Mouse (Mus musculus): ENCODE measurements at regions not wholly inside any gene's neighbourhood (a gene's known extent, or its start where the extent isn't known, plus 50 kb on each side); places are given as distances from the start of the nearest gene placed in this dataset.
A peak's percentile ranks its signal among the peaks of the same experiment; 100 is the strongest.
"Not testable (repeated sequence)": the region's sequence is repeated elsewhere in the genome, so short reads cannot be mapped to it uniquely, and the experiment has no call there.

DNA sequence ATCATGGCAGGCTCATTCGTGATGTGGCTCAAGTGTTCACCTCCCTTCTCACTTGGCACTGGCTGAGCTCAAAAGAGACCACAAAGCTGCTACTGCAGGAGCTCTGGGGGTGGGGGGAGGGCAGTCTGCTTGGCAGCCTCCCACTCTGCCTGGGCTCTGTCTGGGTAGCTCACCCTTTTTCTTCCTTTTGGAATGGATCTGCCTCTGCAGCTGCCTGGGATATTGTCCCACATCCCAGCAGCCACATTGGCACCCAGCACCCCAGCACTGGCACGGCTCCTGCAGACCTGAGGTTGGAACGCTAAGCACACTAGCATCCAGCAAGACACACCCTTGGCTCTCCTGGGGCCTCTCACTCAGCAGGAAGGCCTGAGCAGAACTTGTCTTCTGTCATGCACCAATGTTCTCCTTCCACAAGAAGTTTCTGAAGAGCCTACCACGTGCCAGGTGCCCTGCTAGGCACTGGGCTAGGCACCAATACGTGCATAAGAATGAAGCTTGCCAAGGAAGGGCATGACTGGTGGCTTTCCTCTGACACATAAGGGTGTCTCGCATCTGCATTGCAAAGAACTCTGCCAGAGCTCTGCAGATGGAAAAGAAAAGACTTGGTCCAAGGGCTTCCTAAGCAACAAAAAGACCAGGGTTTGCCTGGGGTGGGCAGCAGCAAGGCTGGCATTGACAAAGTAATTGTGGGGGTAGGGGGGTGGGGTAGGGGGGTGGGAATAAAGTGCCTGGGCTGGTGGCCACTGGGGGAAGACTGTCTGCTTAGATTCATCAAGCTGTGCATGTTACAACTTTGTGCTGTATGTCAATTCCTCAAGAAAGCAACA is 112.1 kb upstream of the Sipa1l1 start:
- not testable (repeated sequence) for DNase-seq (ENCODE audit: low spot score in 2 of 2)

DNA sequence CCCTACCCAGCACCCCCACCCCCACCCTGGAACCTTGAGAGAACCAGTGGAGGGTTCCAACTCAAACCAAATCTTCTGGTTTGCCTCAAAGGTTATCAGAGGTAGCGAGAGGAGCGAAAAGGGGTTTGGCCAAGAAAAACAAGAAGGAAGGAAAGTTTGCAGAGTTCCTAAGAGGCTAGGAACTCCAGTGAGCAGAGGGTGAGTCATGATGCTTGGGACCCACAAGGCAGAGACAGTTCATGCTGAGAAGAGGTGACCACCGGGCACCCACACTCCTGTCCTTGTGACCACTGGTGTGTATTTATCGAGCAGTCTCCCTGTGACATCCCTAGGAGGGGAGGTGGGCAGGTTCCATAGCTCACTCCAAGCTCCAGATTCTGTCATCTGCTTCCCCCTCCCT is 104.1 kb upstream of the Sipa1l1 start:
- DNase-seq (ENCODE audit: low spot score in 2 of 2): no peak

DNA sequence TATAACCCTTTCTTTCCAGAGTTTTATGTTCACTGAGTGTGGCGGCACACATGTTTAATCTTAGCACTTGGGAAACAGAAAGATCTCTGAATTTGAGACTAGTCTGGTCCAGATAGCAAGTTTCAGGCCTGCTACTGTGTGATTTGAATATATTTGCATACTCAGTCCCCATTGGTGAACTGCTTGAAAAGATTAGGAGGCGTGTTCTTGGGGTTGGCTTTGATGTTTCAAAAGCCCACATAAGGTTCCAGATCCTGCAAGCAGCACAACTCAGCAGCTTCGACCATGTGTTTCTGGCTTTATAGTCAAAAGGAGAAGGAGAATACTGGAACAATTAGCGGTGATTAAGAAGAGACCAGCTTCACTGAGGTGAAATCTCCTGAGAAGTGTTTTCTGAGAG is 102.3 kb upstream of the Sipa1l1 start:
- DNase-seq (ENCODE audit: low spot score in 2 of 2): no peak

DNA sequence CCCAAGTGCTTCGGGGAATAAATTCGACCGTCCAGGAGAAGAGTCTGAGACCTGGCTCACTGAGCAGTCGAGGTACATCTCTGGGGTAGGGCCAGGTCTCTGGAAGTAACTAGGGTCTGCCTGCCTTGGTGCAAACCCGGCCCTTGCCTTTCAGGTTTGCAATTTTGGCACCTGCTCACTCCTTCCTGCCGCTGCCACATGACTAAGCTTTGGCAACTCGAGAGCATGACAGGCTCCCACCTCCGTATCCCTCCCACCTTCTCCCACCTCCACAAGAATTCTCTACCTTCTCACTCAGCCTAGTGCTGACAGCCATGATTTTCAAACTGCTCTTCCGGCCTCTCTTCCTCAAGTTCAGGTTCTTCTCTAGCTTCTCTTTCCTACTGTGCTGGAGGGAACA is 99.5 kb upstream of the Sipa1l1 start:
- DNase-seq (ENCODE audit: low spot score in 2 of 2): no peak

DNA sequence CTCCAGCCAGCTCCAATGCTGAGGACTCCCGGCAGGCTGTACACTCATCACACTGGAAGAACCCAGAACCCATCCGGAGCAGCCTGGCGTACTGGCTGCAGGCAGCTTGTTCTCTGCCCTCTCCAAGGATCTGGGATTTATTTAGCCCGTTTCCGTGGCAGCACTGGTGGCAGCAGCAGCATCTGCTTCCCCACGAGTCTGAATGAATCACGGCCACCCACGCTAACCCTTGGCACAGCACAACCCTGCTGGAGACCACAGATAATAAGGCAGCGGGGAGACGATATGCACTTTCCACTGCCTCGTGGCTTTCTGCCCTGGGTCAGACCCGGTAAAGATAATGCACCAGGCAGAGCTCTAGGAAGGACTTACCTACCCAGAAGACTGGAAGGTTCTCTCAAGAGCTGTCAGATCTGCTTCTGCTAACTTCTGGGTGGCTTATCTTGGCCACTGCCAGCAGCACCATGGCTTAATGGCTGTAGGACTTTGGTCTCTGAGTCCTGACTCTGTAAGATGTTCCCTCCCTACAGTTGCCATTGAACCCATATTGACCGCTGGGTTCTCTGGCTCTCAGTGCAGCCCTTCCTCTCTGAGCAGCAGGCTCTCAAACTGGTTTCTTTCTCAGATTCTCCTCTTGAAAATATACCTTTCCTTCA is 96.2 kb upstream of the Sipa1l1 start:
- DNase-seq (ENCODE audit: low spot score in 2 of 2): no peak

DNA sequence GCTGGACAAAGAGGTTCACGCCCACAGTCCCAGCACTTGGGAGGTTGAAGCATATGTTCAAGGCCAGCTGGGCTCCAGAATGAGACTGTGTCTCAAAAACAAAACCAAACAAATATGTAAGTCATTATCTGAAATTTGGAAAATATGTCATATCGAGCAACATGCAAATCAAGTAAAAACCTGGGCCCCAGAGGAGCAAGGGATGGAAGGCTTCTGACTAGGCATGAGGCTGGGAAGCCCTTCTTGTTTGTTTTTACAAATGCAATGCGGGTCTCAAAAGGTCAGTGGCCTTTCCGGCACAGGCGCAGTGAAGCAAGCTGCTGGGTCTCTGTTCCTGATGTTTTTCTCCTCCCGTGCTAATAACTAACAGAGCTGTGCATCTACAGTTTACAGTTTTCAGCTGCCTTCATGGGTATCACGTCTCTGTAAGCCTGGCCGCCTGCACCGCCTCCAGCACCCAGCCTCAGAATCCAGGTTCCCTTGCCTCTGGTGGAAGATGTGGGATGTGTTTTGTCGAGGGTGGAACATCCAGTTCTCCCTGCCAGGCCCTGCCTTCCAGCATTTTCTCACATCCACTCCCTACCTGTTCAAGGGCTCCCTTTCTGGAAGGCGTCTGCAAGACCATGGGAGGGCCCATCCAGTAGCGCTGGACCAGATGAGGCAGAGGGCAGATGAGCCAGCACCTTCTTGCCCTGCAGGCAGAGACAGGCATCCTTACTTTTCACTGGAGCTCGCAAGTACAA is 93.5 kb upstream of the Sipa1l1 start:
- DNase-seq (ENCODE audit: low spot score in 2 of 2): no peak

DNA sequence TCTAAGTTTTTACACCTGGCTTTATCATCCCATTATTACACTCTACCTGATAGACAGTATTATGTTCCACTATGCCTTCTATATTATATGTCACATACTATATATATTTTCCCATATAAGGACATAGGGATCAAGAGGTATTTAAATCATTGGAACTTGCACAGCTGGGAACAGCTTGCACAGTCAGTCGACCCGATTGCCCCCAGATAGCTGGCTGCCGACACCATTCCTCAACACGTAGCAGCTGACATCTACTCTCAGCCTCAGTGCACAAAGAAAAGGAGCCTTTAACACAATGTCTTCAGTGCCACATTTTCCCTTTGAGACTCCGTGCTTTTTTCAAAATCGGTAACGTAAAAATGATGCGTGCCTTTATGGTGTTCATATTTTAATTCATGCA is 92.4 kb upstream of the Sipa1l1 start:
- DNase-seq (ENCODE audit: low spot score in 2 of 2): no peak

DNA sequence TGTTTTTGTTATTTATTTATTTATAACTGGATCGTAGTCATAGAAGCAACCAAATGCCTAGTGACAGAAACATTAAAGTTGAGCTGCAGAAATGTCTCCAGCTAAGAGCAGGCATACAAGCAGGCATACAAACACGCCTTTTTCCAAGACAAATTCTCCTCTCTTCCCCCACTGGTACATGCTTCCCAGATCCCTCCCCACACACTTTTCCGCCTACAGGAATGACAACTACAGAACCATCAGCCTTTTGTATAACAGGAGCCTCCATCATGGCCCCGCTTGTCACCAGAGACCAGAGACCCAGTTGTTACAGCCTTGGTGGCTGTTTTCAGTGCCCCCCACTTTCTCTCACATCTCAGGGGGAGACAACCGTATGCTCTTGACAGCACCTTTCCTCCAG is 91.2 kb upstream of the Sipa1l1 start:
- no peak for DNase-seq (ENCODE audit: low spot score in 2 of 2)

DNA sequence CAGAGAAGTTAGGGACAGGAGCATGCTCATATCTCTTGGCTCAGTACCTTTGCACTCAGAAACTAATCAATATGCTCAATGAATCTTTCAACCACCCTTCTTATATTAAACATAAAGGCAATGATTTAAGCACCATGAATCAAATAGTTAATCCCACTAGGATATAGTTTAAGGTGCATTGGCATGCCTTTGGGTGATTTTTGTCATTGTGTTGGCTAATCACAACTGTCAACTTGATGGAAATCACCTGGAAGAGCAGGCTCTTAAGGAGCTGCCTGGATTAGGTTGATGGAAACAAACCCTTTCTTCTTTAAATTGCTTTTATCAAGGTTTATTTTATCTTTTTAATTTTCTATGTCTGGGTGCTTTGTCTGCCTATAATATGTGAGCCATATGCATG is 90.4 kb upstream of the Sipa1l1 start:
- no peak for DNase-seq (ENCODE audit: low spot score in 2 of 2)

DNA sequence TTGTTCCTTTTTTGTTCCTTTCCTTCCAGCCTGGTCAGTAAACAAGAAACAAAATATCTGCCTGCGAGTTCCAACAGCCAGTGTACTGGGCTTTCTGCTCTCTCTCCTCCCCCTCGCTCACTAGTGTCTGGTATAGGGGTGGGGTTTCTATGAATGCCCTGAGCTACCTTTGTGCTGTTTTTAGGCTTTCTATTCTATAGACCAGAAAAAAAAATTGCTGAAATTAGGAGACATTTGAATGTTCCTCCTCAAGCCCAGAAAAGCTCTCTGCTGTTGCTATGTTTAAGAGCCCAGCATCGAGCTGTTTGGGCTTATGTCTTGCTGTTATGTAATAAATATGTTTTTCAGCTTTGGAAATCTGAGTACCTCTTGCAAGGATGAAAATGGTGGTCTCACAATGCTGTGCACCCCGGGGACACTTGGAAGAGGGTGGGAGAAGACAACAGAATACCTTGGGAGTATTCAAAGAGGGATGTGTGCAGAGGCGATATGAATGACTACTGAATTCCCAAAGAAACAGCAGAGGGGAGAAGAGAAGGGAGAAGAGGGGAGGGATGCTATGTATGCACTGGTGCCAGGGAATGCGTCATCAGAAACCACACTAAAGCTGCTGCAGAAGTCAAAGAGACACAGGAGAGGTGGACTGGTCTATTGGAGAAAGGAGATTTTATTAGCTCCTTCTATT is 88.8 kb upstream of the Sipa1l1 start:
- no peak for DNase-seq (ENCODE audit: low spot score in 2 of 2)

DNA sequence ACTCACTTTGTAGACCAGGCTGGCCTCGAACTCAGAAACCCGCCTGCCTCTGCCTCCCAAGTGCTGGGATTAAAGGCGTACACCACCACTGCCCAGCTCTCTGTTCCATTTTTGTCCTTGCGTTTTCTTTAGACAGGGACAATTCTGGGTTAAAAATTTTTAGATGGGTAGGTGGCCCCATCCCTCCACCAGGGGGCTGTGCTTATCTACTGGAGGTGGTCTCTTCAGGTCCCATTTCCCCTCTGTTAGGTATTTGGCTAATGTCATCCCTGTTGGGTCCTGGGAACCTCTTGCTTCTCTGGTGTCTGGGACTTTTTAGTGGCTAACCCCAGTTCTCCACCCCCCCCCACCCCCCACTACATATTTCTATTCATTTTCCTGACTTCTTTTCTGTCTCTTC is 86.5 kb upstream of the Sipa1l1 start:
- DNase-seq (ENCODE audit: low spot score in 2 of 2): not testable (repeated sequence)

DNA sequence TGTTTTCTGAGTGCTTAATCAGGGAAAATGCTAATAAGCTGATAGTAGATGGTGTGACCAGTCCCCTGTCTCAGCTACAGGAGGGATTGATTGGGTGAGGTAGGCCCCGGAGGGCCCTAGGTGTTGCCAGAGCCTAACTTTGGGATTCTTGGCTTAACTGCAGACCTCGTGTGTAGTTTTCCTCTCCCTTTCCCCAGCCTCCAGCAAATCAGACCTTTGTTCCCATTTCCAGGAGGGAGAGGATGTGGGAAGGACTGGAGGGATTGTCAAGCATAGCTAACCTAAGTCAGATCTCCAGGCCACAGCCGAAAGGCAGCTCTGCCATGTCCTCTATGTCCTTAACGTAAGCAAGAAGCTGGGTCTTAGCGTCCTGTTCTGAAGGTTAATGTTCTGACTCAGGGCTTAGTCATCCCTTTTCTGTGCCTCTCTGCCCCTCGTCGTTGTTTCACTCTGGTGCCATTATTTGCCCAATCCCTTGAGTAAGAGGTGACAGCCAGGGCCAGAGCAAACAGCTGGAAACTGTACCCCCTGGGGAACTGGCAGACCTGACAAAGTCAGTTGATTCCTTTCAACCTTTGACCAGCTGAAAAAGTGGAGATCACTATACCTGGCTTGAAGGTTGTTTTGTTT is 83.2 kb upstream of the Sipa1l1 start:
- DNase-seq (ENCODE audit: low spot score in 2 of 2): peak in 1 of 2 experiments; percentile 31

DNA sequence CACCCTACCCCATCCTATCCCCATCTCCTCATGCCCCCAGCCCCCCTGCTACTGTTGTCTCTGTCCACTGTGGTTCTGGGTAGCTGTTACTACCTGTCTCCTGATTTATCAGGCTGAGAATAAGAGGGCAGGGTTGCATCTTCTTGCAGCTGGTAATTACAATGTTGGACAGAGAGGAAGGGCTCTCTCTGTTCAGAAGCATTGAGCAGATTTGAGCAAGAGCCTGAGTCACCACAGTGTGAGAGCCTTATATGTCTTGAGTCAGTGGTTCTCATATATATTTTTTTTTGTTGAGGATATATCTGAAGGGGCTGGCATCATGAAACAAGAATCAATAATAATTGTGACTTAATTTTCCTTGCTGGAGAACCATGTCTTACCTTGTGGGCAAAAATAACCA is 82.7 kb upstream of the Sipa1l1 start:
- no peak for DNase-seq (ENCODE audit: low spot score in 2 of 2)

DNA sequence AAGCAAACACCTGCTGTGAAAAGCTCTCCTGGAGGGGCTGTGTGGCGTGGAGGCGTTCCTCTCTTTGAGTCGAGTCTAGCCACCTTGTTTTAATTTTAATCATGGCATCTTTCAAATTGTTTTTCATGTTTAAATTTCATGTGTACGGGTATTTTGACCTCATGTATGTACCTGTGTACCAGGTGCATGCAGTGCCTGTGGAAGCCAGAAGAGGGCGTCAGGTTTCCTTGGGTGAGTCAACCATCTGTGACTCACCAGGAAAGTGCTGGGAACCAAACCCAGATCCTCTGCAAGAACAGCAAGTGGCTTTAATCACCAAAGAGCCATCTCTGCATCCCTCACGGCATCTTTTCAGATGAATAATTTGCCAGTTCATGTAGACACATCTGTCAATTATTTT is 79.8 kb upstream of the Sipa1l1 start:
- no peak for DNase-seq (ENCODE audit: low spot score in 2 of 2)

DNA sequence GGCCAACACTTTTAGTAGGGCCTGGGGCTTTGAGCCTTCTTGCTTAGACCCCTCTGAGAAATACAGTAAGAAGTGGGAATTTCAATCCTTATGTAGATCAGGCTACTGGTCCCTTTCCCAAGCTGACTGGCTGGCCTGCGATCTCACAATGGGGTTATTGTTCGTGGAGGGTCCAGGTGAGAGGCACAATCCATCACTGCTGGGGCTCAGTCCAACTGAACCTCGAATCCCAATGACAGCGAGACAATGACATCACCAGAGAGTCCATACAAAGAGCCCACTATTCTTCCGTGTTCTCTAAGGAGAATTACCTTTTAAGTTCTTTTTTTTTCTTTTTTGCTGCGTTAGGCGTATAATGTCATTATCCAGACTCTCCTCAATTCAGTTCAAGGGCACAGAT is 75.8 kb upstream of the Sipa1l1 start:
- no peak for DNase-seq (ENCODE audit: low spot score in 2 of 2)

DNA sequence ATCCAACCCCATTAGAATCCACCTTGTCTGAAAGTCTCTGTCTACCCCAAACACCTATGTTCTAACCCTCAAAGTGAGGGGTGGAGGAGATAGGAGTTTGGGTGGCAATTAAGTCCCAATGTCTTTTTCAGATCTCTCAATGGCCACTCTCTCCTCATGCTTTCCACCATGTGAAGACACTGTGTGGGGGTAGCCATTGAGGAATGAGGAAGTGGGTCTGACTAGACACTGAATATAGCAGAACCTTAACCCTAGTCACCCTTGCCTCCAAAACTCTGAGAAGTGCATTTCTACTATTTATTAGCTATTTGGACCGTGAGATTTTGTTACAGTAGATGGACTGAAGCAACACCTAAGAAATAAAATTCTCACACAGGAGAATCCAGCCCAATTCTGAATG is 73.7 kb upstream of the Sipa1l1 start:
- no peak for DNase-seq (ENCODE audit: low spot score in 2 of 2)

DNA sequence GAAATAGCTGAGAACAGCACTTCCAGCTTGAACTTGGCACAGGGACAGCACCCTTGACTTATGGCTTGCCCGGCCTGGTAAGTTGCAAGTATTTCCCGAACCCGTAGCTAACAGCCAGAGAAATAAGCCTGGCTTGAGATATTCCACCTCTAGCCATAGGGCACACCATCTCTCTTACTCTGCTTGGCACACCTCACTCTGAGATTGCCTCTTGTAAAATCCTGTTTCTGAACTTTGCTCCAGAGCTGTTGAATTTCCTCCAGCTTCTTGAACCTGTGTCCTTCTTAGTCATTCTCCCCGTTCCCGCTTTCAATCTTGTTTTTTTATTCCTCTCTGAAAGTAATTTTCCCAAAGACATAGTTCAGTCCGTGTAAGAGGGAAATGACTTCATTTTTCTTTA is 72.0 kb upstream of the Sipa1l1 start:
- no peak for DNase-seq (ENCODE audit: low spot score in 2 of 2)

DNA sequence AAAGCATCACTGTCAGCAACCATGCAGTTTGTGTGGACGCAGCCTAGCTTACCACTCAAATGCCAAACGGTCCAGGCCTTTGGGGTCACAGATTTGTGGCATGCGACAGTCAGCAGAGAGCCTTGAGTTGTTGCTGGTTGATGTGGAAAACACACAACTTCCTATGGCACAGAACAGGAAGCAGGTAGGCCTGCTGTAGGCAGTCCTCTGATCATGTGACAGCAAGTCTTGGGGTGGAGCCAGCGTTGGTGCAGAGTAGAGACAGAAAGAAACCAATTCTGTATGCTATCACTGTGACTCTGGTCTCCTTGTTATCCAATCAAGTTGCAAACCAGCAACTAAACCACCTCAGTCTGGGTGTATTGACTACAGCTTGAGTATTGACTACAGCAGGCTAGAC is 71.5 kb upstream of the Sipa1l1 start:
- DNase-seq (ENCODE audit: low spot score in 2 of 2): no peak

DNA sequence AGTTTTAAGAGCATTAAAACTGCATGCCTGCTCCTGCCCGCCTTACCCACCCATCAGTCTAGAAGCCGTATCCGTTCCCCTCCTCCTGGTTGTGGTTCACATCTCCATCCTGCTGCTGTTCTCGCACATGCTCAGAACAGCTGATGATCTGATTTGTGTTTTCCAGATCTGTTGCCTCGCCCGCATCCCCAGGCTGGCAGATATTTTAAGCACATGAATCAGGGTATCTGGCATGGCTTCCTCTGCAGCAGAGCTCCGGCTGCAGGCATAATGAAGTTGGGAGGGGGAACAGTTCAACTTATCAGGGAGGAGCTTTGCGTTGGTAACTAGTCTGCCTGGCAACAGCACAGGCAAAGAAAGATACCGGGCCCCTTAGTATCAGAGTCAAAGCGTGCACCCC is 64.9 kb upstream of the Sipa1l1 start:
- DNase-seq (ENCODE audit: low spot score in 2 of 2): no peak

DNA sequence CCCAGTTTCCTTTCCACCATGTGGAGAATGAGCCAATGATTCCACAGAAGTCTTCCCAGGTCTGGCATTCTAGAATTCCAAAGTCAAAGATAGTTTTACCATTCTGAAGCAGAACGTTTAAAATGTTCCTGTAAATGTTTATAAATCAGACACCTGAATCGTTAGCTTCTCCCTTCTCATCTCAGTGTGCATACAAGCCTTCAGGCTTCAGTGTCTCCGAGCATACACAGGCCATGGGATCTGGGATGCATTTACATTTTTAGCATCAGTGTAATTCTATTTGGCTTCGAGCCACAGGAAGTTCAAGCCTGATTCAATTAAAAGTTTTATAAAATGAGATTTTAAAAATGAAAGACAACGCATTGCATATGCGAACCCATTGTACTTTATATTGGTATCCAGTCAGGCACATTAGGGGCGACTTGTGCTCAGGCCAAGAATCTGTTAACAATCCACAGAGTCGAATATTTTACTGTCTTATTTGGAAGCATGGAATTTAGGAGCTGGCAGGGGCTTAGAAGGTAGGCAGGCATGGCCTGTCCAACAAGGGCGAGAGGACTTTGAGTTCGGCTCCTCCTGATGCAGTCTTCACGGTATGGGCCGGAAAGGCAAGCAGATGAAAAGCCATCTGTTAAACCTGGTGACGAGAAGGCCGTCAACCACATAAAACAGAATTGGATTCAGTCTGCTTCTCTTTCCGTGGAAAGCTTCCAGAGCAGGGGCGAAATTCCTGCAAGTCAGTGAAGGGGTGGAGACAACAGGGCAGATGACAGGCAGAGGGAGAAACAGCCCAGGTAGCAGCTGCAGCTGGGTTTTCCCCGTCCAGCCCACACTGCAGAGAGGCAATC is 63.7 kb upstream of the Sipa1l1 start:
- DNase-seq (ENCODE audit: low spot score in 2 of 2): no peak
